Mouse (Mus musculus) midbrain, embryonic 10.5 days (tissue): ENCODE measurements at regions not wholly inside any gene's neighbourhood (a gene's known extent, or its start where the extent isn't known, plus 50 kb on each side); places are given as distances from the start of the nearest gene placed in this dataset.
"Not testable (repeated sequence)": the region's sequence is repeated elsewhere in the genome, so short reads cannot be mapped to it uniquely, and the experiment has no call there.

Experiments used
- DNase-seq: peaks from one replicate; pipeline ENCODE4 v3.0.0-alpha.2; 2017; ENCODE audit warnings: low spot score
- H3K27ac ChIP-seq: fragments of 300-500 bp; sonication (generic); replicated peaks from 2 replicates; pipeline ENCODE4 v1.5.1; 2016; ENCODE audit warnings: mild to moderate bottlenecking
- H3K27me3 ChIP-seq: fragments of 300-500 bp; sonication (generic); 2 replicates; pipeline ENCODE4 v1.6.1; 2016; ENCODE audit warnings: low read depth, mild to moderate bottlenecking; ENCODE audit not compliant: poor library complexity, severe bottlenecking
- H3K36me3 ChIP-seq: fragments of 300-500 bp; sonication (generic); 2 replicates; pipeline ENCODE4 v1.6.1; 2016; ENCODE audit warnings: mild to moderate bottlenecking, moderate library complexity
- H3K4me1 ChIP-seq: fragments of 300-500 bp; sonication (generic); 2 replicates; pipeline ENCODE4 v1.6.1; 2016
- H3K4me3 ChIP-seq: fragments of 300-500 bp; sonication (generic); 2 replicates; pipeline ENCODE4 v1.5.1; 2016; ENCODE audit warnings: mild to moderate bottlenecking, moderate library complexity
- H3K9me3 ChIP-seq: fragments of 300-500 bp; sonication (generic); replicated peaks from 2 replicates; pipeline ENCODE4 v1.6.1; 2016; ENCODE audit warnings: mild to moderate bottlenecking
- WGBS: fragments of 180-500 bp; shearing (Covaris S2); methylation state at CpG from one replicate; pipeline ENCODE4 v1.1.7; 2016; 5-methylcytosine and 5-hydroxymethylcytosine counted together

DNA sequence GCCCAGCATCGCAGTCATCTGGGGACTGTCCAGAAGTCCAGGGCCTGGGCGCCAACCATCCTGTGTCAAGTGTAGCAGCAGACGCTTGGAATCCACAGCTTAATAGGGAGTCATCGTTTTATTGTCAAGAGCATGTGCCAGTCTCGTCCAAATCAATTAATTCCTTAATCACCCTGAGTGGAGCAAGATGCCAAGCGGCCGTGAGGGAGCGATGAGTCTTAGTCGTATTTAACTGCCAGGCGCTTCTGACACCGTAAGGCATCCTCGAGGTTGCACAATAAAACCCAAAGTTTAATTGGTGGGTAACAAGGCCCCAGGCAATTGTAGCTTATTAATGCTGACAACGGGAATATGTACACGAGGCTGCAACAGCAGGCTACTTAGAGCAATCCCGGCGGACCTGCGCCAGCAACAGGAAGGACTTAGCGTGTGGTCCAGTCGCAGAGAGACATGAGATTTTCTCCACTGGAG, 277.6 kb upstream of the Kdm8 start:
- WGBS, result 91% methylated on average over 19 of the region's 19 CpGs
- H3K4me1 ChIP-seq, result no peaks in the 10 kb centered on the region
- H3K4me3 ChIP-seq, result no peak overlapping the region
- no peaks in the 10 kb centered on the region for H3K36me3 ChIP-seq
- H3K9me3 ChIP-seq, result no peaks in the 10 kb centered on the region; the same call in 1 of the 2 replicates
- no peaks in the 10 kb centered on the region for H3K27me3 ChIP-seq
- no peak overlapping the region for H3K27ac ChIP-seq
- DNase-seq, result peak; percentile 3

DNA sequence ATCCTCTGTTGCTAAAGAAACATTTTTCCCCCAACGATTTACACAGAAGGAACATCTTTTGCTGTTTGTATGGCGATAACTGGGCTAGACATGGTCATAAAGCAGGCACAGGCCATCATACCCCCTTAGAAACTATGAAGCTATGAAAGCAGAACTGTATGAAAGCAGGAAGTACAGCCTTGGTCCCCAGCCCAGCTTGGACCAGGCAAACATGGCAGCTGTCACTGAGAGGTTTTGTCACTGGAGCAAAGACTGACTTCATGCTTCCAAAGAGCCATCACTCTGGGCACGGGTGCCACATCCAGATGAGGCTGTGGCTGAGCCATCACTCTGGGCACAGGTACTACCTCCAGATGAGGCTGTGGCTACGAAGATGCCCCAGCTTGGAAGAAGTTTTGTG, 276.8 kb upstream of the Kdm8 start:
- Histone ChIP-seq H3K27me3 (no peaks in the 10 kb centered on the region), H3K27ac (no peak overlapping the region), H3K4me1 (no peaks in the 10 kb centered on the region), H3K9me3 (no peaks in the 10 kb centered on the region; the same call in 1 of the 2 replicates), H3K4me3 (no peak overlapping the region), H3K36me3 (no peaks in the 10 kb centered on the region)
- WGBS, result 84% methylated on average over 4 of the region's 4 CpGs
- DNase-seq, result no peak

DNA sequence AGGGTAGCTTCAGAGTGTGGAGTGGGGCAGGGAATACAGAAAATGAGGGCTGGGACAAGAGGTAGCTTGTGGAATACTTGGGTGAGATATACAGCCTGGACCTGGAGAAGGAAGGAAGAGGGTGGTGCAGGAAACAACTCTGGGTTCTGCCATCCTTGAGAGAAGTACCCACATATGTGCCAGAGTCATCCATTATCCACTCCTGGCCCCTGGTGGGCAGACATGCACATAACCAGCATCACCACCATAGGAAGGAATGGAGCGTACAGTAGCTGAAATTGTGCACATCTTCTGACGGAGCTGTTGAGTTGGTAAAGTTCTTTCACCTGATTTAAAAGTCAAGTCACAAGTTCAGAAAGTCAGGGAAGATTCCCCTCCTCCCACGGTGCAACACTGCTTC, 262.9 kb upstream of the Kdm8 start:
- no peak overlapping the region for H3K27ac ChIP-seq
- no peaks in the 10 kb centered on the region for H3K27me3 ChIP-seq
- H3K4me1 ChIP-seq, result peaks cover 4% of the 10 kb centered on the region; the same call in 1 of the 2 replicates
- H3K36me3 ChIP-seq, result no peaks in the 10 kb centered on the region
- no peaks in the 10 kb centered on the region for H3K9me3 ChIP-seq
- WGBS, result 90% methylated on average over 3 of the region's 3 CpGs
- no peak for DNase-seq
- H3K4me3 ChIP-seq, result no peak overlapping the region

DNA sequence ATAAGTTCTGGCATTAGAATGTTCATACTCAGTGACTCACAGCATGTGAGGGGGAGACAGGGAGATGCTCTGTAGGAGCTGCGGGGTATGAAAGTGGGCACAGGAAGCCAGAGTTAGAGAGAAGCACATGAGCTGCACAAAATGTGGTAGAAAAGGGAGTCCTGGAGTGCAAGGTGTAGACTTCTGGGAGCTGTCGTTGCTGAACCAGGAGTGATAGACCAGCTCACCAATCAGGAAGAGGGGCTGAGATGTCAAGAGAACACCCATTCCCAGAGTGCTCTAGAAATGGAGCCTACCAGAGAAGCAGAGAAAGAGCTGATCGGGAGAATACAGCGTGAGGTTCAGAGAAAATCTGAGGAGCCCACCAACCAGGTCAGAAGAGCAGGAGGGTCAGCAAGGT, 262.2 kb upstream of the Kdm8 start:
- 94% methylated on average over 4 of the region's 4 CpGs for WGBS
- H3K4me3 ChIP-seq, result no peak overlapping the region
- no peaks in the 10 kb centered on the region for H3K27me3 ChIP-seq
- no peaks in the 10 kb centered on the region for H3K9me3 ChIP-seq
- no peak for DNase-seq
- H3K36me3 ChIP-seq, result no peaks in the 10 kb centered on the region
- no peak overlapping the region for H3K27ac ChIP-seq
- H3K4me1 ChIP-seq, result peaks cover 4% of the 10 kb centered on the region; the same call in 1 of the 2 replicates

DNA sequence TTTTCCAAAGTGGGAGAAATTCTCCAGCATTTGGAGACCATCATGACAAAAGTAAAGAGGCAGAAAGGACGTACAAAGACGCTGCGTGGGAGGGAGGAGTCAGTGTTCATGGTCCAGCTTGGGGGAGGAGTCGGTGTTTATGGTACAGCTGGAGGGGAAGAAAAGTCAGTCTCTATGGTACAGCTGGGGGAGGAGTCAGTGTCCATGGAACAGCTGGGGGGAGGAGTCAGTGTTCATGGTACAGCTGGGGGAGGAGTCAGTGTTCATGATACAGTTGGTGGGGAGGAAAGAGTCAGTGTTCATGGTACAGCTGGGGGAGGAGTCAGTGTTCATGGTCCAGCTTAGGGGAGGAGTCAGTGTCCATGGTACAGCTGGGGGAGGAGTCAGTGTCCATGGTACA, 261.5 kb upstream of the Kdm8 start:
- not testable (repeated sequence) for H3K27me3 ChIP-seq, DNase-seq, H3K27ac ChIP-seq, H3K4me1 ChIP-seq, H3K4me3 ChIP-seq, H3K9me3 ChIP-seq, H3K36me3 ChIP-seq
- 97% methylated on average over 4 of the region's 4 CpGs for WGBS

DNA sequence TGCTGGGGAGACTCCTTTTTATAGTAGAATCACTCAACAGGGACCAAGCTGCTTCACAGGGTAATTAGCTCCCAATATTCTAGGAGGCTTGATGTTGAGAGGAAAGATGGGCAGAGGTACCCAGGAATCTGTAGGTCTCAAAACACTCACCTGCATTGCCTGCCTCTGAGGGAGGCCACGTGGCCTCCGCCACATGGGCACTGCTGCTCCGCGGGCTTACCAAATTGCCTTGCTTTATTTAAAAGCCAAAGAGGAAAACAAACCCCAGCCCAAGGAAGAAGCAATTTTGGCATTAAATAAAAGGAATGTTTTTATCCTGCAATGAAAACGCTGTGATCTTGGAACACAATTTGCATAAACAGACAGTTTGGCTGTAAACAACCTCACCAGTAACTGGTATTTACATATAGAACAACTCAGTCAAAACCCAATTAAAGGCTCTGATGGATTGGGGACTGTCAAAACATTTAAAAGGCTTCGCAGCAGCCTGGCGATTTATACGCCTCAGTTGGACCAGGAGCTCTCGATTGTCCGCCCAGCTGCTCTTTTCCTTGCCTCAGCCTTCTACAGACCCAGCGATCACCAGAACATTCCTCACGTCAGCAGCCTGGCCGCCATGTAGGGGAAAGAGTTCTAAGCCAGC, 259.3 kb upstream of the Kdm8 start:
- H3K27me3 ChIP-seq, result no peaks in the 10 kb centered on the region
- H3K9me3 ChIP-seq, result no peaks in the 10 kb centered on the region
- no peak overlapping the region for H3K4me3 ChIP-seq
- DNase-seq, result no peak
- 84% methylated on average over 13 of the region's 13 CpGs for WGBS
- peaks cover 14% of the 10 kb centered on the region; the same call in 1 of the 2 replicates for H3K4me1 ChIP-seq
- H3K36me3 ChIP-seq, result no peaks in the 10 kb centered on the region
- no peak overlapping the region for H3K27ac ChIP-seq

DNA sequence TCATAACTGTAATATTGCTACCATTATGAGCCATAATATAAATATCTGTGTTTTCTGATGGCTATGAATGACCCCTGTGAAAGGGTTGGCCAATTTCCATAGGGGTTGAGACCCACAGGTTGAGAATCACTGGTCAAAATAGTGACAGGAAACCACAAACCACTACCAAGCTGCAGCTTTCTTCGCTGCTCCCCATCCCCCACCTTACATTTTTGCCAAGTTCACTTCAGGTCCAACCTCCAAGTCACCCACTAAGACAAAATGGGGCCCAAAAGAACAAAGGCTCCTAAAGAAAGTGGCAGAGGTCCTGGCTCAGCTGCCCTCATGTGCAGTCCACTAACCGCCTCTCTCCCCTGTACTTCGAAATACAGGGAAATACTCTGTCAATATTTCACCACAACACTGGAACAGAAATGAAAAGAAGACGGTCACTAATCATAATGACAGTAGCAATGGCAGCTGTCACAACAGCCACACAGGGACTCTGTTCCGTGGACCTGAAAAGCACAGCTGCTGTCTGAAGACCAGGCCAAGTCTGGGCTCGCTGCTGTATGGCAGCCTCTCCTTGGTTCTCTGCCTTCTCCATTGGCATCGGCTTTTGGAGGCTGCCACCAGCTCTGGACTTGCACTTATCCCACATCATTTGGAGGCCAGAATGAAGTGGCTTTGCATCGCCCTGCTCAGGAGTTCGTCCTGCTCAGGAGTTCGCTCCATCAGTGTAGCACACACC, 257.3 kb upstream of the Kdm8 start:
- no peak for DNase-seq
- Histone ChIP-seq H3K4me1 (peaks cover 14% of the 10 kb centered on the region; the same call in 1 of the 2 replicates), H3K36me3 (no peaks in the 10 kb centered on the region), H3K9me3 (no peaks in the 10 kb centered on the region), H3K27ac (no peak overlapping the region), H3K4me3 (no peak overlapping the region), H3K27me3 (no peaks in the 10 kb centered on the region)
- 93% methylated on average over 10 of the region's 10 CpGs for WGBS

DNA sequence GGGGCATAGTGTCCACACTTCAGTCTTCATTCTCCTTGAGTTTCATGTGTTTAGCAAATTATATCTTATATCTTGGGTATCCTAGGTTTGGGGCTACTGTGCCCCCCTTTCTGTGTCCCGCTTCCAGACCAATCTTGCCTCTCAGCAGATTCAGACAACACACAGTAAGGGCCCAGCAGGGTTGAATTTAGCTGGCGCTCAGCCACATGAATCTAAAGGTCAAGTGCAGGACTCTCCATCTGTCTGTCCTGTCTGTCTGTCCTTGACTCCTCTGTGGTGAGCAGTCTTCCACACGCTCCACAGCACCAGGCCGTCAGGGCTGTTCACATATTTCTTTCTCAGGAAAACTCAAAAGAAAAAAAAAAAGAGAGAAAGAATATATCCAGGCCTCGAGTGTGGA, 255.5 kb upstream of the Kdm8 start:
- Histone ChIP-seq H3K36me3 (no peaks in the 10 kb centered on the region), H3K27ac (no peak overlapping the region), H3K4me1 (0 out of 2 replicates have a peak, but pooled peaks cover 10% of the 10 kb centered on the region), H3K4me3 (no peak overlapping the region), H3K9me3 (no peaks in the 10 kb centered on the region), H3K27me3 (no peaks in the 10 kb centered on the region)
- DNase-seq, result no peak
- 90% methylated on average over 5 of the region's 5 CpGs for WGBS

DNA sequence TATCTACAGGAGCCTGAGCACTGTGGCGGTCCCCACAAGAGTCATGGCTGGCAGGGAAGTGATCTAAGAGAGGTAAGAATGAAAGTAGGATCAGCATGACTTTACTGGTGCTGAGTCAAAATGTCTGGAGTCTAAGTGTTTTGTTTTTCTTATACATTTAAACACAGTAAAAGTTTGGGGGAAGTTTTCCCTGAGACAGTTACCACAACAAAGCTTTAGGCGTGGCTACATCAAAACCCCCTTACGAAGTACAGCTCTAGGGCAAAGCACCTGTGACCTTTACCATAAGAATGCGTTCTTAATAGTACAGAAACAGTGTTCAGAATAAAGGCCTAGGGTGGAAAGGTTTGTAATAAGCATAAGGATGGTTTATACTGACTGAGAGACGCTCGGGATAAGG, 254.4 kb upstream of the Kdm8 start:
- Histone ChIP-seq H3K27ac (no peak overlapping the region), H3K4me1 (0 out of 2 replicates have a peak, but pooled peaks cover 10% of the 10 kb centered on the region), H3K9me3 (no peaks in the 10 kb centered on the region), H3K36me3 (no peaks in the 10 kb centered on the region), H3K4me3 (no peak overlapping the region), H3K27me3 (no peaks in the 10 kb centered on the region)
- WGBS, result 80% methylated on average over 6 of the region's 6 CpGs
- DNase-seq, result no peak

DNA sequence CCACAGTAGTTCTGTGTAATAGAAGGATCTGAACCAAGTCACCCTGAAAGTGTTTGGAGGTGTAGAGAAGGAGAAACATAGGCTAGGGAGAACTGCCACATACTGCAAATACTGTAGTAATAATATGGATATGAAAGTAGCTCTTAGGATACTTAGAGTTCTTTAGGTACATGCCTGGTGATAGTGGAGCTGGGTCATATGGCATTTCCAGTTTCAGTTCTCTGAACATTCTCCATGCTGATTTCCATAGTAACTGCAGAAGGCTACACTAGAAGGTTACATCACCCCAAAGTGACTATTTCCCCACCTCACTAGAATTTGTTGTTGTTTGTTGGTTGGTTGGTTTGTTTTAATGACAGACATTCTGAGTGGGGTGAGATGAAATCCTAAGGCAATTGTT, 253.2 kb upstream of the Kdm8 start:
- Histone ChIP-seq H3K4me1 (peaks cover 14% of the 10 kb centered on the region; the same call in 1 of the 2 replicates), H3K4me3 (no peak overlapping the region), H3K27ac (no peak overlapping the region), H3K27me3 (no peaks in the 10 kb centered on the region), H3K9me3 (no peaks in the 10 kb centered on the region), H3K36me3 (no peaks in the 10 kb centered on the region)
- no peak for DNase-seq

DNA sequence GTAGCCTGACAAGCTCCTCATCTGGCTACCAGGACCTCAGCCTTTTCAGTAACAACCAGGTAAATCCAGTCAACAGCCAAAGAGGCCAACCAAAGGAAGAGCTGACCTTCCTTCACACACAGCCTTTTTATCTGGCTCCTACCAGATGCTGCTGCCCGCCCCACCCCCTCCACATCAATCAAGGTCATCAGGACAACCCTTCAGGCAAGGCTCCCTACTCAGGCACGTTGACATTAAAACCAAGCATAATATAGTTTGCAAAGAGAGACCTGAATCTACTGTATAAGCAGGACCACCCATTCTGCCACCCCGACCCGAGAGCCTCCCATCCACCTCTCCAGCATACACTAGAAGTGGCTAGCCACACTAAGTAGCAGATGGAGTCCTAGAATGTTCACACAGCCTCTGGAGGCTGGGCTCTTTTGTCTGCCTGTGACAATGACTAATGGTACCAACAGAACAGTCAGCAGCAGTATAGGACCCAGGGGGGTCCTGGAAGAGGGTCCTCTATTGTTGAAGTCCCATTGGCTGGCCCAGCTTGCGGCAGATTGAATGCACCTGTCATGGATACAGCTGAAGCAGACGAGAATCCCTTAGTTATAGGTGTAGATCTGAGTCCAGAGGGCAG, 233.0 kb upstream of the Kdm8 start:
- no peak for DNase-seq
- H3K4me1 ChIP-seq, result peaks cover 3% of the 10 kb centered on the region; the same call in 1 of the 2 replicates
- no peaks in the 10 kb centered on the region for H3K9me3 ChIP-seq
- WGBS, result 85% methylated on average over 6 of the region's 6 CpGs
- H3K27ac ChIP-seq, result no peak overlapping the region
- H3K36me3 ChIP-seq, result no peaks in the 10 kb centered on the region
- H3K4me3 ChIP-seq, result no peak overlapping the region
- H3K27me3 ChIP-seq, result no peaks in the 10 kb centered on the region

DNA sequence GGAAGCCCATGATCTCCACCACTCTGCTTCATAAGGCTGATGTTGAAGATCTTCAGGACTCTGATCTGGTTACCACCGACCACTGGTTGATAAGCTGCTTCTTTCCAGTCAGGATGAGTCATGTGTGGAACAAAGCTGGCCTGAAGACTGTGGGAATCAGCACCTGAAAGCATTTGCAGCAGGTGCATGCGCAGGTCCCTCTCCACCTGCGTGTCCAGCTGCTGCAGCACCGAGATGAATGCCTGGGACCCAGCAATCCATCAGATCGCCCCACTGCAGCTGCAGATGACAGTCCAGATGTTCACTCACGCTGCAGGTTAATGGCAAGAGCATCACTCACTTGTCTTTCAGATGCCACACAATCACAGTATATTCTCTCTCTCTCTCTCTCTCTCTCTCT, 230.4 kb upstream of the Kdm8 start:
- no peak overlapping the region for H3K4me3 ChIP-seq
- H3K27ac ChIP-seq, result no peak overlapping the region
- no peak for DNase-seq
- H3K9me3 ChIP-seq, result no peaks in the 10 kb centered on the region
- H3K4me1 ChIP-seq, result peaks cover 3% of the 10 kb centered on the region; the same call in 1 of the 2 replicates
- 90% methylated on average over 6 of the region's 6 CpGs for WGBS
- no peaks in the 10 kb centered on the region for H3K27me3 ChIP-seq
- no peaks in the 10 kb centered on the region for H3K36me3 ChIP-seq

DNA sequence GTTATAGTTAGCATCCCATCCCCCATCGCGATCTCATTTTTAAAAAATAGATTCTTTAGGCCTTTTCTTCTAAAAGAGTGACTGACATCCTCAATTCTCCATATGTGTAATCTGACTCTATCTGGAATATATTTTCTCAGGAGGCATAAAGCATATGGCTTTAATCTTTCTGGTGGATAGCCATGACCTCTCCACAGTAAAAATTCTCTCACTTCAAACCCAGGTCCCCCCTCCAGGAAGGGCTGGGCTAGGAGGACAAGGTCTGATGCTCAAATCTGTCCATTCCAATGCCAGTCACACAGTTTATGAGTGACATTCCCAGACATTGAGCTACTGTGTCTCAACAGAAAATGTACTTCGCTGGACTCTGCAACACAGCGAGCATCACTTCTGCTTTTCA, 226.8 kb upstream of the Kdm8 start:
- no peaks in the 10 kb centered on the region for H3K27me3 ChIP-seq
- H3K27ac ChIP-seq, result no peak overlapping the region
- no peaks in the 10 kb centered on the region for H3K9me3 ChIP-seq
- H3K36me3 ChIP-seq, result no peaks in the 10 kb centered on the region
- H3K4me1 ChIP-seq, result no peaks in the 10 kb centered on the region
- 87% methylated on average over 4 of the region's 4 CpGs for WGBS
- no peak for DNase-seq
- H3K4me3 ChIP-seq, result no peak overlapping the region
